Mouse (Mus musculus): ENCODE data around the gene Mink1. TPM values are rescaled to one million over a fixed set of nuclear protein-coding genes. Genes with fewer than 3 reads are reported as not detected.

The Mink1 gene
- polyA plus RNA-seq, 1 experiment: 222 TPM

- no peak for DNase-seq
- H3K27me3 ChIP-seq (ENCODE audit: control insufficient read depth, insufficient read depth, low read length): no peaks in the 10 kb centered on the region
- 82% methylated on average over 7 of the region's 7 CpGs for WGBS
- no peak overlapping the region for H3K27ac ChIP-seq (ENCODE audit: insufficient read depth, low read length)
- peaks cover 11% of the 10 kb centered on the region for H3K4me1 ChIP-seq (ENCODE audit: control insufficient read depth, insufficient read depth, low read length)
- H3K4me3 ChIP-seq (replicated peaks; ENCODE audit: insufficient read depth, low read depth, low read length): no peak overlapping the region
- no peak for TF ChIP-seq POLR2A (IDR thresholded peaks at IDR 0.05; ENCODE audit: borderline replicate concordance, insufficient read depth, low read length)
- no peak for TF ChIP-seq CTCF (IDR thresholded peaks at IDR 0.05; ENCODE audit: borderline replicate concordance, insufficient read depth, low read depth, low read length)
Observed at GRCm38 (mm10) chr11:70641241-70641640, 78.6 kb downstream of the Mink1 start.

GRCm38 (mm10) chr11:70643051-70643450 is 80.4 kb downstream of the Mink1 start:
- Histone ChIP-seq H3K27ac (ENCODE audit: insufficient read depth, low read length) (no peak overlapping the region), H3K4me3 (replicated peaks; ENCODE audit: insufficient read depth, low read depth, low read length) (no peak overlapping the region), H3K4me1 (ENCODE audit: control insufficient read depth, insufficient read depth, low read length) (peaks cover 11% of the 10 kb centered on the region), H3K27me3 (ENCODE audit: control insufficient read depth, insufficient read depth, low read length) (no peaks in the 10 kb centered on the region)
- peak in 1 of 2 experiments; percentile 23 for DNase-seq
- TF ChIP-seq CTCF (IDR thresholded peaks at IDR 0.05; ENCODE audit: borderline replicate concordance, insufficient read depth, low read depth, low read length): no peak
- TF ChIP-seq POLR2A (IDR thresholded peaks at IDR 0.05; ENCODE audit: borderline replicate concordance, insufficient read depth, low read length): no peak
- WGBS: 34% methylated on average over 6 of the region's 6 CpGs

GRCm38 (mm10) chr11:70644564-70645103 is 82.0 kb downstream of the Mink1 start:
- H3K4me3 ChIP-seq (replicated peaks; ENCODE audit: insufficient read depth, low read depth, low read length): no peak overlapping the region
- DNase-seq: peak in 1 of 2 experiments; percentile 30
- H3K4me1 ChIP-seq (ENCODE audit: control insufficient read depth, insufficient read depth, low read length): peaks cover 15% of the 10 kb centered on the region
- 62% methylated on average over 8 of the region's 8 CpGs for WGBS
- H3K27ac ChIP-seq (ENCODE audit: insufficient read depth, low read length): no peak overlapping the region
- TF ChIP-seq CTCF (IDR thresholded peaks at IDR 0.05; ENCODE audit: borderline replicate concordance, insufficient read depth, low read depth, low read length) (no peak), POLR2A (IDR thresholded peaks at IDR 0.05; ENCODE audit: borderline replicate concordance, insufficient read depth, low read length) (no peak)
- no peaks in the 10 kb centered on the region for H3K27me3 ChIP-seq (ENCODE audit: control insufficient read depth, insufficient read depth, low read length)

- 0 out of 2 replicates have a peak overlapping the region, but pooled peaks have one; percentile 88 for H3K27ac ChIP-seq (ENCODE audit: insufficient read depth, low read length)
- 75% methylated on average over 12 of the region's 12 CpGs for WGBS
- peaks cover 15% of the 10 kb centered on the region for H3K4me1 ChIP-seq (ENCODE audit: control insufficient read depth, insufficient read depth, low read length)
Observed at GRCm38 (mm10) chr11:70645461-70646258, 83.0 kb downstream of the Mink1 start.

GRCm38 (mm10) chr11:70646259-70646555 is 83.5 kb downstream of the Mink1 start:
- H3K27ac ChIP-seq (ENCODE audit: insufficient read depth, low read length): peak overlapping the region; percentile 88
- peak in 1 of 2 experiments; percentile 50 for DNase-seq
- H3K4me1 ChIP-seq (ENCODE audit: control insufficient read depth, insufficient read depth, low read length): peaks cover 15% of the 10 kb centered on the region
- peak overlapping the region; percentile 68 for H3K4me3 ChIP-seq (replicated peaks; ENCODE audit: insufficient read depth, low read depth, low read length)
- TF ChIP-seq POLR2A (IDR thresholded peaks at IDR 0.05; ENCODE audit: borderline replicate concordance, insufficient read depth, low read length): no peak
- TF ChIP-seq CTCF (IDR thresholded peaks at IDR 0.05; ENCODE audit: borderline replicate concordance, insufficient read depth, low read depth, low read length): no peak
- 6% methylated on average over 3 of the region's 3 CpGs for WGBS
- no peaks in the 10 kb centered on the region for H3K27me3 ChIP-seq (ENCODE audit: control insufficient read depth, insufficient read depth, low read length)

More at GRCm38 (mm10) chr11:70645461-70646258, 83.0 kb downstream of the Mink1 start:
- no peak for TF ChIP-seq CTCF (IDR thresholded peaks at IDR 0.05; ENCODE audit: borderline replicate concordance, insufficient read depth, low read depth, low read length)
- no peak for TF ChIP-seq POLR2A (IDR thresholded peaks at IDR 0.05; ENCODE audit: borderline replicate concordance, insufficient read depth, low read length)
- DNase-seq: peak in 1 of 2 experiments; percentile 43
- H3K4me3 ChIP-seq (replicated peaks; ENCODE audit: insufficient read depth, low read depth, low read length): peak overlapping the region; percentile 68
- H3K27me3 ChIP-seq (ENCODE audit: control insufficient read depth, insufficient read depth, low read length): no peaks in the 10 kb centered on the region

- peaks cover 15% of the 10 kb centered on the region for H3K4me1 ChIP-seq (ENCODE audit: control insufficient read depth, insufficient read depth, low read length)
- no peaks in the 10 kb centered on the region for H3K27me3 ChIP-seq (ENCODE audit: control insufficient read depth, insufficient read depth, low read length)
- peak; percentile 96 to 98 for DNase-seq
- TF ChIP-seq CTCF (IDR thresholded peaks at IDR 0.05; ENCODE audit: borderline replicate concordance, insufficient read depth, low read depth, low read length): no peak
- peak; percentile 78 for TF ChIP-seq POLR2A (IDR thresholded peaks at IDR 0.05; ENCODE audit: borderline replicate concordance, insufficient read depth, low read length)
- H3K27ac ChIP-seq (ENCODE audit: insufficient read depth, low read length): peak within 1 kb of the TSS; percentile 96
- H3K4me3 ChIP-seq (replicated peaks; ENCODE audit: insufficient read depth, low read depth, low read length): peak within 1 kb of the TSS; percentile 97
- 1% methylated on average over 63 of the region's 63 CpGs for WGBS
Observed at GRCm38 (mm10) chr11:70646691-70647650, 84.3 kb downstream of the Mink1 start, which contains the start of the genes Rnf167 and Slc25a11. Gene Rnf167 (plus strand): TSS chr11:70647235. Gene Slc25a11 (minus strand): TSS chr11:70647479.

- TF ChIP-seq CTCF (IDR thresholded peaks at IDR 0.05; ENCODE audit: borderline replicate concordance, insufficient read depth, low read depth, low read length) (no peak), POLR2A (IDR thresholded peaks at IDR 0.05; ENCODE audit: borderline replicate concordance, insufficient read depth, low read length) (no peak)
- WGBS: 4% methylated on average over 28 of the region's 28 CpGs
- H3K27me3 ChIP-seq (ENCODE audit: control insufficient read depth, insufficient read depth, low read length): no peaks in the 10 kb centered on the region
- DNase-seq: peak; percentile 42 to 53
- H3K4me1 ChIP-seq (ENCODE audit: control insufficient read depth, insufficient read depth, low read length): peaks cover 18% of the 10 kb centered on the region
- peak overlapping the region; percentile 97 for H3K4me3 ChIP-seq (replicated peaks; ENCODE audit: insufficient read depth, low read depth, low read length)
- peak overlapping the region; percentile 96 for H3K27ac ChIP-seq (ENCODE audit: insufficient read depth, low read length)
Observed at GRCm38 (mm10) chr11:70647716-70648420, 85.2 kb downstream of the Mink1 start.
